Mouse (Mus musculus) olfactory bulb, adult 2 months (tissue): ENCODE measurements around the gene Lrrc28. TPM values are rescaled to one million over a fixed set of nuclear protein-coding genes. Genes with fewer than 3 reads are reported as not detected.
A peak's percentile ranks its signal among the peaks of the same experiment; 100 is the strongest.

ENCODE experiments used
- H3K27ac ChIP-seq: fragments of 200-500 bp; 2 replicates; pipeline ENCODE4 v1.5.1; 2012; ENCODE audit warnings: low read depth, low read length; ENCODE audit not compliant: insufficient read depth
- H3K4me1 ChIP-seq: fragments of 200-500 bp; 2 replicates; pipeline ENCODE4 v1.6.1; 2012; ENCODE audit warnings: low read length; ENCODE audit not compliant: control insufficient read depth, insufficient read depth
- H3K4me3 ChIP-seq: fragments of 200-500 bp; 2 replicates; pipeline ENCODE4 v1.5.1; 2012; ENCODE audit warnings: mild to moderate bottlenecking, low read depth, low read length, moderate library complexity; ENCODE audit not compliant: insufficient read depth
- CTCF ChIP-seq: fragments of 200-500 bp; IDR thresholded peaks from 2 replicates; pipeline ENCODE4 v1.5.1; 2012; ENCODE audit warnings: low read depth, mild to moderate bottlenecking, low read length, moderate library complexity; ENCODE audit not compliant: insufficient read depth
- POLR2A ChIP-seq: fragments of 200-500 bp; IDR thresholded peaks from 2 replicates; pipeline ENCODE4 v1.6.1; 2012; ENCODE audit warnings: mild to moderate bottlenecking, low read depth, low read length, moderate library complexity; ENCODE audit not compliant: insufficient read depth
- WGBS: fragments of 180-500 bp; shearing (Covaris S2); methylation state at CpG from one replicate; pipeline ENCODE4 v1.1.7; 2018; 5-methylcytosine and 5-hydroxymethylcytosine counted together
- polyA plus RNA-seq: library from polyadenylated mRNA; stranded (reverse); fragments of >200 nt; gene quantifications from 2 replicates; pipeline ENCODE4 v1.2.4, GENCODE M21; 2012; ENCODE audit warnings: low replicate concordance; ENCODE audit not compliant: missing spikeins, insufficient read depth, insufficient read length

Gene Lrrc28
- polyA plus RNA-seq: not detected in 2 replicates

DNA sequence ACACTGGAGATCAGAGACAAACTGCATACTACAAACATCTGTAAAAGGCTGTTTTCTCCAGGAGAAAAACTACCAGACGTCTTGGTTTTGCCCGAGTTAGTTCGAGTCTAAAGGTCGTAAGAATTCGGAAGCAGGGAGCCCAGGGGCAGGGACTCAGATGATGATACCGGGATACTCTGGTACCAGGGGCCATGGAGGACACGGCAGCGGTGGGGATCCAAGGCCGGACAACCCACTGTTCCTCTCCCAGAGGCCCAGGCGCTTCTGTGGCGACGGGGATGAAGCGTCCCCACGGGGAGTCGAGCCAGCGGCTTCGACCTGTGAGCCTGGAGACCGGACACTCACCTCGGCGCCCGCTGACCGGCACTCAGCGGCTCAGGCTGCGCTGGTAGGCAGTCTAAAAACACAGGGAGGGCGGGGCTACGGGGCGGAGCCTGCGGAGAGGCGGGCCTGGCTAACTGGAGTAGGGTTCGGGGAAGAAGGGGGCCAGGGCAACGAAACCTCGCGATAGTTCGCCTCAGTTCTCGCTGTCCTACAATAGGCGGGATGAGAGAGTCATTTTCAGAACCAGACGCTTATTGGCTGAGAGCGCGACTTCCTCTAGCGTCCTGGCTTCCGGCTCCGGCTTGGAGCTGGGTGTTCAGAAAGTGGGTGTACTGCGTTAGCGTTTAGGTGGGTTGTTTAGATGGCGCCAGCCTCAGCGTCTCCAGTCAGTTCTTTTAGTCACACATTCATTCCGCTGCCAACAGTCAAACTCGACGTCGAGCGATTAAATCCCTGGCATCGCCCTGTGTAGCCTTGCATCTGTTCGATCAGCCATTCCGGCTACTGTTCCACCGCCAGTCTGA is at the start of gene Lrrc28:
Gene Lrrc28, minus strand, starts transcription at position 436 of the 848 bp plus-strand sequence.
- Histone ChIP-seq H3K27ac (peak within 1 kb of the TSS; percentile 73), H3K4me3 (peak within 1 kb of the TSS; percentile 73), H3K4me1 (peaks cover 6% of the 10 kb centered on the region)
- no peak for TF ChIP-seq CTCF
- peak; percentile 89 for TF ChIP-seq POLR2A
- WGBS: under 1% methylated on average over 55 of the region's 55 CpGs

DNA sequence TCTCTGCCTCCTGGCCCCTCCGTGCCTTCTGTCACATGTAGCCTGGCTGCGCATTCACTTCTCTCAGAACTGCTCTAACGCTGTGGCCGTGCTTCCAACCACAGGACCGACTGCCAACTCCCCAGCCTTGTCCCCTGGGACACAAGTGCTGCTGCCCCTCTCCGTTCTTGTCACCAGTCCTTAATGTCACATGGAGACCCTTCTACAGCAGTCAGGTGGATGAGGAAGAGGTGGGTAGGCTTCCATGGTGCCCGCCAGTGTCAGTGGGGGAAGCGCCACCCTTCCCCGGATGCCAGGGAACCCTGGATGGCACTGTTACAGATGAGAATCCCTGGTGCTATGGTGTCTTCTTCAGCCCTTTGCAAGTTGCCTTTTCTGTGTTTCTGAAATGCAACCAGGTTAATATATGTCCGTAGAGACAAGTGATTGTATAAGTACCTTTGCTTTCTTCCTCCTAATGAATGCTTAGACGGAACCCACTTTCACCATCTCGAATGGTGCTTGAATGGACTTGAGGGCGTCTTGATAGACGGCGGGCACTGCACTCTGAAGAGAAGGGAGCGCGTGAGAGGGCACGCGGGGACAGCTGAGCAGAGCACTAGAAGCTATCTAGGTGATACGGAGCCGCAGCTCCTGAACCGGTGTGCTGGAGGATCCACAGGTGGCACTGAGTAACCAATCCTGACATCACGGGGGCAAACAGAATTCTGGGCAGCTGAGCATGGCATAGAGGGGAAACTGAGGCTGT is 47.9 kb upstream of the Lrrc28 start:
- WGBS: 95% methylated on average over 23 of the region's 23 CpGs
- no peak for TF ChIP-seq POLR2A
- TF ChIP-seq CTCF: no peak
- H3K4me1 ChIP-seq: peaks cover 13% of the 10 kb centered on the region
- no peak overlapping the region for H3K27ac ChIP-seq
- H3K4me3 ChIP-seq: no peak overlapping the region

DNA sequence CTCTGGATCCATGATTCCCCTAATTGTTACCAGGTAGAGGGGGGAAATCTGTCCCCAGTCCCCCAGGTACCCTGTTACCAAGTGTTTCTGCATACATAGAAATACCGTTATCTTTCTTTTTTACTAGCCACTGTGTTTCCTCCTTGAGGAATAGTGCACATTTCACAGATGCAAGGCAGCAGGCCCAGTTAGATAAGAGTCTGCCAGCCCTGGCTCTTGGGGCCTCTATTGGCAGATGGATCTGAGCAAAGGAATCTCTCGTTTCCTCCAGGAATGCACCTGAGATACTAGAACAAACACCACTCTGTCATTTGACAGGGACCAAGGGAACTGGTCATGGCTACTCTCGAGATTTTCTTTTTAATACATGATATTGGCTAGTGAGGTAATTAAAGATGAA is 47.1 kb upstream of the Lrrc28 start:
- no peak for TF ChIP-seq POLR2A
- TF ChIP-seq CTCF: no peak
- H3K27ac ChIP-seq: no peak overlapping the region
- WGBS: 87% methylated on average over 3 of the region's 3 CpGs
- peaks cover 13% of the 10 kb centered on the region for H3K4me1 ChIP-seq
- H3K4me3 ChIP-seq: no peak overlapping the region

DNA sequence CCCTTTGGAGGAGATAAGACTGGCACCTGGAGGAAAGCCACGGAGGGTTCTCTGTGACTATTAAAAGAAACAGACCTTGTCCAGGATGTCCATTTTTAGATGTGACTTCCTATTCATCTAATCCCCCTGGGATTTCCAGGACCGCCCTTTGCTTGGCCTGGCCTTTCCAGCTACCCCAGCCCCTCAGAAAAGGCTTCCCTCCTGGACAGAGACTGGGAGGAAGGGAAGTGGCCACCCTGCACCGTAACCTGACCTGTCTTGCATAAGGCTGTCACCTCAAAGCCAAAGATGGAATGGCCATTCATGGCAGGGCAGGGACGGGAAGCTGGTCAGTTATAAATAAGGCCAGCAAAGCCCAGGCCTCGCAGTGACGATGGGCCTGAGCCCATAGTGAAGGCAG is 46.0 kb upstream of the Lrrc28 start:
- no peak for TF ChIP-seq POLR2A
- TF ChIP-seq CTCF: no peak
- no peak overlapping the region for H3K4me3 ChIP-seq
- peaks cover 13% of the 10 kb centered on the region for H3K4me1 ChIP-seq
- 91% methylated on average over 6 of the region's 6 CpGs for WGBS
- no peak overlapping the region for H3K27ac ChIP-seq

DNA sequence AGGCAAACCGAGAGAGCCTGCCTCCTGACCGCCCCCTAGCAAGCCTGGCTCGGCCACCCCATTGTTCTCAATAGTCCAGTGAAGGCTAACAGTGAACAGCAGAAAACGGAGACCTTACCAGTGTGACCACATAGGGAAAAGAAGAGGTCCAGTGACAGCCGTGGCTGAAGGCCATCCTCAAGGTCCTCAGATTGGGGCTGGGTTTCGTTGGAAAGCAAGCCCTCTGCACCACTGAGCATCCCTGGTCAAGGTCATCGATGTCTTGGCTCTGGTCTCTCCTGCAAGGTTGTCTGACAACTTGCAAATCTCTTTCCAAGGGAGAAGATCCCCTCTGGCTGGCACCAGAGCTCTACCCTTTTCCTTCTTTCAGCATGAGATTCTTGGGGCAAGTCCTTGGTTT is 44.7 kb upstream of the Lrrc28 start:
- H3K27ac ChIP-seq: no peak overlapping the region
- 86% methylated on average over 7 of the region's 7 CpGs for WGBS
- peaks cover 13% of the 10 kb centered on the region for H3K4me1 ChIP-seq
- H3K4me3 ChIP-seq: no peak overlapping the region
- TF ChIP-seq POLR2A (no peak), CTCF (no peak)

DNA sequence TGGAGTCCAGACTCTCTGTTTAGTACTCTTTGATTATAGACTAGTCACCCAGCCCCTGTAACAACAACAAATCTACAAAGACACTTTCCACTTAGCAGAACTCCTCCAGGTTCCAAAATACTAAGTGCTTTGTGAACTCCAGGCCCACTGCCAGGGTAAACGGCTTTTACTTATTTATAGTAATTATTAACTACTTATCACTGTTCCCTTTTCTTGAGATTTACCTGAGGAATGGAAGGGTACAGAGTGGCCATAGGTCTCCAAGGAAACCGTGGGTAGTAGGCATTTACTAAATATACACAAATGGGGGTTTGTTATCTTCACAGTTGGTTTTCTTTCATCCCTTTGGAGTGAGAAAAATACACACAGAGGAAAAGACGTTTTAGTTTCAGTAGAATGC is 43.2 kb upstream of the Lrrc28 start:
- Histone ChIP-seq H3K4me1 (peaks cover 9% of the 10 kb centered on the region), H3K4me3 (no peak overlapping the region), H3K27ac (no peak overlapping the region)
- TF ChIP-seq CTCF: no peak
- no peak for TF ChIP-seq POLR2A
- 15% methylated on average over 3 of the region's 3 CpGs for WGBS

DNA sequence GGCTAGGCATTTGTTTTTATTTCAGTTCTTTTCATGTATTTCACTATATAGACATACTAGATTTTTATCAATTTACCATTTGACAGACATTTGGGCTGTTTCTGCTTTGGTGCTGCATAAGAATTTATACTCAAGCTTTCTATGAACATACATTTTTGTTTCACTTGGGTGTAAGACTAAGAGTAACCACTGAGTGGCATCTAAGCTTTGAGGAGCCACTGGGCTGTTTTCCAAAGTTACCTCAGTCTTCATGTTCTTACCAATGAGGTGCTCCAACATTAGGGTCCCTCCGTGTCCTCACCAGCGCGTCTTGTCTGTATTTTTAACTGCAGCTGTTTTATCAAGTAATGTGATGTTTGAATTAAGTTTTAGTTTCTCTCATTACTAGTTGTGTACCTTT is 41.5 kb upstream of the Lrrc28 start:
- TF ChIP-seq POLR2A: no peak
- TF ChIP-seq CTCF: no peak
- Histone ChIP-seq H3K27ac (no peak overlapping the region), H3K4me3 (no peak overlapping the region), H3K4me1 (peaks cover 9% of the 10 kb centered on the region)
- WGBS: over 99% methylated on average over 3 of the region's 3 CpGs

DNA sequence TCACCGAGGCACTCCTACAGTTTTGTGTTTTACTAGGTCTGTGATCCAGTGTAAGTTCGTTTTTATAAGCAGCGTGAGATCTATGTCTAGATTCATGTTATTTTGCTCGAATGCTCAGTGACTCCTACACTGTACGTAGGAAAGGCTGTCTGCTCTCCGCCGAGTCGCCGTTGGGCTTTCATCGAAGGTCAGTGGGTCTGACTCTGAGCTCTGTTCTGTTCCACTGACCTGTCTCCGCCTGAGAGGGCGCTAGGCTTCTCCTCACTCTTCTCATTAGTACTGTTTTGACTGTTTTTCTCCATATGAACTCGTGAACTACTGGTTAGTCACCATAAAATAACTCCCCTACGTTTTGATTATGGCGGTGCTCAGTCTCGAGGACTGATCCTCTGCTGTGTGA is 37.9 kb upstream of the Lrrc28 start:
- TF ChIP-seq POLR2A (no peak), CTCF (no peak)
- no peak overlapping the region for H3K27ac ChIP-seq
- H3K4me1 ChIP-seq: 0 out of 2 replicates have a peak, but pooled peaks cover 3% of the 10 kb centered on the region
- WGBS: 91% methylated on average over 16 of the region's 16 CpGs
- H3K4me3 ChIP-seq: no peak overlapping the region

DNA sequence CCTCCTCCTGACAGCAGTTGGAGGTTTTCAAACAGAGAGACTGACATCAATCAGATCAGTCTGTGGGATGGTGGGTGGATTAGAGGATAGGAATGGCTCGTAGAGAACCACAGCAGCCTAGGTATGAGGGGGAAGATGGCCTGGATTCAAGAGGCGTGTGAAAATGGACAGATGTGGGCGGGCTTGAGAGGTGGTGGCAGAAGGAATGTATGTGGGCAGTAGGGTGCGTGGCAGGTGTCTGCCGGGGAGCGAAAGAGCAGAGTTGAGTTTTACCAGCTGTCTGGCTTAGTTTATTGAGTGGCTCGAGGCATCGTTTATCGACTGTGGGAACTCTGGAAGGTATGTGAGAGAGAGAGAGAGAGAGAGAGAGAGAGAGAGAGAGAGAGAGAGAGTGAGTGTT is 36.0 kb upstream of the Lrrc28 start:
- H3K27ac ChIP-seq: no peak overlapping the region
- no peak overlapping the region for H3K4me3 ChIP-seq
- 0 out of 2 replicates have a peak, but pooled peaks cover 3% of the 10 kb centered on the region for H3K4me1 ChIP-seq
- WGBS: 90% methylated on average over 9 of the region's 9 CpGs
- TF ChIP-seq POLR2A: no peak
- TF ChIP-seq CTCF: no peak
